Mouse (Mus musculus) kidney, adult 8-10 months (tissue): ENCODE measurements around the gene Tas1r3.

Experiments
- DNase-seq, 2 experiments: peaks; one replicate each; pipeline ENCODE4 v3.0.0; 2022

The Tas1r3 gene

GRCm38 (mm10) chr4:155883587-155883986 is 20.4 kb upstream of the Tas1r3 start:
- no peak for DNase-seq

GRCm38 (mm10) chr4:155871404-155871803 is 8.2 kb upstream of the Tas1r3 start:
- no peak for DNase-seq

- peak; percentile 97 for DNase-seq
These were observed 6.3 kb upstream of the Tas1r3 start, which contains the start of the genes Cptp and Ints11 for GRCm38 (mm10) chr4:155869317-155870033. Gene Cptp, minus strand, starts transcription at chr4:155869440. Gene Ints11, plus strand, starts transcription at chr4:155869546.

GRCm38 (mm10) chr4:155868614-155869298 is 5.6 kb upstream of the Tas1r3 start:
- peak in 1 of 2 experiments; percentile 52 for DNase-seq

- no peak for DNase-seq
These were observed 1.4 kb downstream of the Tas1r3 start for GRCm38 (mm10) chr4:155861787-155862186.

- DNase-seq: no peak
These were observed 3.8 kb downstream of the Tas1r3 start for GRCm38 (mm10) chr4:155859318-155859717.

GRCm38 (mm10) chr4:155856881-155857280 is 6.3 kb downstream of the Tas1r3 start:
- no peak for DNase-seq

- DNase-seq: no peak
These were observed 7.1 kb downstream of the Tas1r3 start for GRCm38 (mm10) chr4:155856071-155856470.

- DNase-seq: no peak
These were observed 8.2 kb downstream of the Tas1r3 start for GRCm38 (mm10) chr4:155854991-155855390.

GRCm38 (mm10) chr4:155853421-155853820 is 9.7 kb downstream of the Tas1r3 start:
- no peak for DNase-seq

GRCm38 (mm10) chr4:155851951-155852411 is 11.2 kb downstream of the Tas1r3 start:
- peak; percentile 62 to 73 for DNase-seq

GRCm38 (mm10) chr4:155851368-155851767 is 11.8 kb downstream of the Tas1r3 start:
- DNase-seq: no peak

- peak; percentile 61 to 68 for DNase-seq
These were observed 13.2 kb downstream of the Tas1r3 start for GRCm38 (mm10) chr4:155849792-155850451.

GRCm38 (mm10) chr4:155849391-155849790 is 13.8 kb downstream of the Tas1r3 start:
- DNase-seq: no peak

GRCm38 (mm10) chr4:155848434-155849095 is 14.6 kb downstream of the Tas1r3 start:
- peak; percentile 77 to 82 for DNase-seq

- DNase-seq: peak; percentile 62 to 69
These were observed 15.4 kb downstream of the Tas1r3 start for GRCm38 (mm10) chr4:155847591-155848352.

GRCm38 (mm10) chr4:155846871-155847578 is 16.1 kb downstream of the Tas1r3 start, which contains the start of gene Dvl1:
Gene Dvl1, plus strand, starts transcription at chr4:155847402.
- peak; percentile 85 to 89 for DNase-seq

GRCm38 (mm10) chr4:155843231-155843630 is 19.9 kb downstream of the Tas1r3 start:
- peak; percentile 73 to 77 for DNase-seq

GRCm38 (mm10) chr4:155841651-155842270 is 21.4 kb downstream of the Tas1r3 start:
- no peak for DNase-seq

- DNase-seq: peak; percentile 70 to 78
These were observed 22.1 kb downstream of the Tas1r3 start for GRCm38 (mm10) chr4:155841003-155841454.
